Mouse (Mus musculus) C2C12 (cell line): ENCODE results near the gene Rsph4a.

ENCODE experiments used
- CTCF ChIP-seq: IDR thresholded peaks from one replicate; pipeline ENCODE4 v1.5.1; 2011; ENCODE audit not compliant: control insufficient read depth, insufficient read depth, insufficient read length
- MAX ChIP-seq: IDR thresholded peaks from one replicate; pipeline ENCODE4 v1.6.1; 2011; ENCODE audit warnings: mild to moderate bottlenecking, control low read depth
- MYOD1 ChIP-seq: IDR thresholded peaks from one replicate; pipeline ENCODE4 v1.6.1; 2011; ENCODE audit warnings: low read depth; ENCODE audit not compliant: control insufficient read depth, insufficient read length
- MYOG ChIP-seq: IDR thresholded peaks from one replicate; pipeline ENCODE4 v1.6.1; 2011; ENCODE audit not compliant: control insufficient read depth, insufficient read length; ENCODE audit errors: extremely low read depth
- USF1 ChIP-seq: IDR thresholded peaks from one replicate; pipeline ENCODE4 v1.6.1; 2011; ENCODE audit warnings: low read depth, mild to moderate bottlenecking, control low read depth, moderate library complexity

DNA sequence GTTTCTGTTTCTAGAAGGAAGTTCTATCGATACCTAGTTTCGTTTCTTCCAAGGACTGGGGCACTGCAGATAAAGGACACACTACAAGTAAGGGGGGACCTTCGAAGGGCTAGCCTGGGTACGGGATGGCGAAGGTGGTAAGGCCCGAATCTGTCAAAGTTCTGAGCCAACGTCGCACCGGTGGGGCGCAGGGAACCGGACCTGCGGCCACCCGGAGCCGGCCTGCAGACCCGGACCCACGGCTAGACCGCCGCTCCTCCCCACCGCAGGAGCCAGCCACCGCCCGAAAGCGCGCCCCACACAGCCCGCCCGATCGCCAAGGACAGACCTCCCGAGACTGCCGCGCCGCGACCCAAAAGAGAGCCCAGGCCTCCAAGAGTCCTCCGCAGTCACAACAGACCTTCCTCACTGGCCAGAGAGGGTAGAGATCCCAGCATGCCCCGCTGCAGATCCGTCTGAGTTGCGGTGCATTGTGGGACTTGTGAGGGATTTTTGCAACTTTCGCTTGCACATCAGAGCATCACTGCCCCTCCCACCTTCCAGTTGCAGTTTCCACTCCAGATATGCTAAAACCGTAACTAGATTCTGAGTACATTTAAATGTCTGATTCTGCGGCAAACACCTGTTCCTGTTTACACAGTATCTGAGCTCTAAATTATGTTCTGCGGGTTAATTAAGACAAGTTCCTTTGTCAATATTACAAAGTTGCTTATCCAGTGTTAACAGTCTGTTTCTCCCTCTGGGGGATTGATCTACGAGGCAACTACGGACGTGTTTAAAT is 46.1 kb downstream of the Rsph4a start, which contains the start of gene Zup1:
- TF ChIP-seq USF1, result no peak
- TF ChIP-seq CTCF, result no peak
- no peak for TF ChIP-seq MYOD1
- TF ChIP-seq MYOG, result no peak
- TF ChIP-seq MAX, result no peak
